Mouse (Mus musculus) kidney, postnatal 0 days (tissue): ENCODE data around the gene Ramp2. TPM values are rescaled to one million over a fixed set of nuclear protein-coding genes. Genes with fewer than 3 reads are reported as not detected.
A peak's percentile ranks its signal among the peaks of the same experiment; 100 is the strongest.

Source experiments
- ATAC-seq: fragments of 200-750 bp; cut with Nextera tagmentation; replicated peaks from 2 replicates; pipeline ENCODE4 v1.8.0; 2017; ENCODE audit warnings: low read depth, moderate number of reproducible peaks, moderate TSS enrichment, moderate library complexity; ENCODE audit not compliant: low FRiP score
- DNase-seq: peaks from one replicate; pipeline ENCODE4 v3.0.0-alpha.2; 2016; ENCODE audit warnings: low spot score
- H3K27ac ChIP-seq: fragments of 300-500 bp; sonication (generic); 2 replicates; pipeline ENCODE4 v1.5.1; 2014; ENCODE audit warnings: mild to moderate bottlenecking
- H3K27me3 ChIP-seq: fragments of 300-500 bp; sonication (generic); 2 replicates; pipeline ENCODE4 v1.6.1; 2014; ENCODE audit warnings: low read length, mixed read lengths; ENCODE audit not compliant: insufficient read depth
- H3K36me3 ChIP-seq: fragments of 300-500 bp; sonication (generic); 2 replicates; pipeline ENCODE4 v1.6.1; 2014; ENCODE audit warnings: low read length, mixed read lengths; ENCODE audit not compliant: insufficient read depth
- H3K4me1 ChIP-seq: fragments of 300-500 bp; sonication (generic); replicated peaks from 2 replicates; pipeline ENCODE4 v1.6.1; 2014; ENCODE audit warnings: antibody characterized with exemption, low read length, mixed read lengths; ENCODE audit not compliant: insufficient read depth
- H3K4me2 ChIP-seq: fragments of 300-500 bp; sonication (generic); 2 replicates; pipeline ENCODE4 v1.6.1; 2014; ENCODE audit warnings: mild to moderate bottlenecking, low read length, moderate library complexity, mixed read lengths
- H3K4me3 ChIP-seq: fragments of 300-500 bp; sonication (generic); replicated peaks from 2 replicates; pipeline ENCODE4 v1.5.1; 2014; ENCODE audit warnings: low read depth, low read length
- H3K9ac ChIP-seq: fragments of 300-500 bp; sonication (generic); 2 replicates; pipeline ENCODE4 v1.6.1; 2014; ENCODE audit warnings: low read depth, low read length
- H3K9me3 ChIP-seq: fragments of 300-500 bp; sonication (generic); replicated peaks from 2 replicates; pipeline ENCODE4 v1.6.1; 2016; ENCODE audit warnings: low read length, inconsistent platforms, mixed read lengths
- CTCF ChIP-seq: IDR thresholded peaks from 2 replicates; pipeline ENCODE4 v1.5.1; 2016; ENCODE audit warnings: antibody characterized with exemption, low read depth, mild to moderate bottlenecking, moderate library complexity
- WGBS: fragments of 180-500 bp; shearing (Covaris S2); extraction: QIAGEN DNeasy Blood & Tissue Kit; methylation state at CpG from one replicate; pipeline ENCODE4 v1.1.7; 2014; 5-methylcytosine and 5-hydroxymethylcytosine counted together
- polyA plus RNA-seq: library from polyadenylated mRNA; unstranded; fragments of >200 nt; fragmentation: Nextera tagmentation; extraction: Ambion mirVana; gene quantifications from 2 replicates; pipeline ENCODE4 v1.2.1, GENCODE M21; 2015

The Ramp2 gene
- polyA plus RNA-seq, 1 experiment from 2014 or later: 247 TPM

- H3K27ac ChIP-seq: peak overlapping the region; percentile 90
- WGBS: 3% methylated on average over 6 of the region's 6 CpGs
- TF ChIP-seq CTCF: no peak
- H3K4me1 ChIP-seq: peaks cover 33% of the 10 kb centered on the region
- peaks cover 4% of the 10 kb centered on the region; the same call in 1 of the 2 replicates for H3K27me3 ChIP-seq
- peak overlapping the region; percentile 97 for H3K4me2 ChIP-seq
- no peak overlapping the region for H3K4me3 ChIP-seq
- H3K36me3 ChIP-seq: 0 out of 2 replicates have a peak, but pooled peaks cover 8% of the 10 kb centered on the region
- DNase-seq: peak; percentile 89
- H3K9ac ChIP-seq: no peak overlapping the region
- H3K9me3 ChIP-seq: no peaks in the 10 kb centered on the region
- ATAC-seq: peak; percentile 57
These were observed 13.5 kb downstream of the Ramp2 start for GRCm38 (mm10) chr11:101259261-101259712.

GRCm38 (mm10) chr11:101259948-101260825 lies 14.4 kb downstream of the Ramp2 start, which contains the start of gene Wnk4:
TSS of gene Wnk4 (plus strand) at chr11:101260567.
- Histone ChIP-seq H3K4me1 (peaks cover 34% of the 10 kb centered on the region), H3K9me3 (no peaks in the 10 kb centered on the region)
- TF ChIP-seq CTCF: no peak

GRCm38 (mm10) chr11:101260826-101261380 lies 15.1 kb downstream of the Ramp2 start:
- WGBS: 0% methylated on average over 30 of the region's 30 CpGs
- H3K4me2 ChIP-seq: peak overlapping the region; percentile 97
- H3K27me3 ChIP-seq: peaks cover 4% of the 10 kb centered on the region; the same call in 1 of the 2 replicates
- peak overlapping the region; percentile 90 for H3K27ac ChIP-seq
- H3K9ac ChIP-seq: peak overlapping the region; percentile 88
- ATAC-seq: no peak
- no peaks in the 10 kb centered on the region for H3K9me3 ChIP-seq
- no peak for TF ChIP-seq CTCF
- no peak for DNase-seq
- H3K4me1 ChIP-seq: peaks cover 37% of the 10 kb centered on the region
- H3K4me3 ChIP-seq: peak overlapping the region; percentile 59
- H3K36me3 ChIP-seq: 0 out of 2 replicates have a peak, but pooled peaks cover 7% of the 10 kb centered on the region

More at GRCm38 (mm10) chr11:101259948-101260825, 14.4 kb downstream of the Ramp2 start, which contains the start of gene Wnk4:
- peak within 1 kb of the TSS; percentile 88 for H3K9ac ChIP-seq
- DNase-seq (peak; percentile 93), ATAC-seq (peak; percentile 77)
- H3K27ac ChIP-seq: peak within 1 kb of the TSS; percentile 90
- 0 out of 2 replicates have a peak, but pooled peaks cover 8% of the 10 kb centered on the region for H3K36me3 ChIP-seq
- peak within 1 kb of the TSS; percentile 97 for H3K4me2 ChIP-seq
- H3K27me3 ChIP-seq: peaks cover 4% of the 10 kb centered on the region; the same call in 1 of the 2 replicates
- peak within 1 kb of the TSS; percentile 59 for H3K4me3 ChIP-seq
- WGBS: under 1% methylated on average over 41 of the region's 43 CpGs

GRCm38 (mm10) chr11:101262272-101262967 lies 16.6 kb downstream of the Ramp2 start:
- no peak for ATAC-seq

GRCm38 (mm10) chr11:101263138-101263988 lies 17.5 kb downstream of the Ramp2 start:
- Histone ChIP-seq H3K9me3 (no peaks in the 10 kb centered on the region), H3K4me2 (peak overlapping the region; percentile 97), H3K9ac (peak overlapping the region; percentile 43; the same call in 1 of the 2 replicates), H3K27me3 (peaks cover 4% of the 10 kb centered on the region; the same call in 1 of the 2 replicates), H3K36me3 (0 out of 2 replicates have a peak, but pooled peaks cover 4% of the 10 kb centered on the region), H3K4me3 (peak overlapping the region; percentile 59), H3K4me1 (peaks cover 37% of the 10 kb centered on the region), H3K27ac (no peak overlapping the region)
- ATAC-seq: no peak
- no peak for DNase-seq
- 24% methylated on average over 32 of the region's 32 CpGs for WGBS
- no peak for TF ChIP-seq CTCF

More at GRCm38 (mm10) chr11:101262272-101262967, 16.6 kb downstream of the Ramp2 start:
- Histone ChIP-seq H3K4me1 (peaks cover 37% of the 10 kb centered on the region), H3K4me3 (peak overlapping the region; percentile 59), H3K27ac (no peak overlapping the region; the same call in 1 of the 2 replicates), H3K9me3 (no peaks in the 10 kb centered on the region), H3K4me2 (peak overlapping the region; percentile 97), H3K27me3 (peaks cover 4% of the 10 kb centered on the region; the same call in 1 of the 2 replicates), H3K36me3 (0 out of 2 replicates have a peak, but pooled peaks cover 4% of the 10 kb centered on the region), H3K9ac (peak overlapping the region; percentile 57)
- peak; percentile 38 for TF ChIP-seq CTCF
- no peak for DNase-seq
- WGBS: 8% methylated on average over 24 of the region's 24 CpGs
